Mouse (Mus musculus): ENCODE measurements at regions not wholly inside any gene's neighbourhood (a gene's known extent, or its start where the extent isn't known, plus 50 kb on each side); places are given as distances from the start of the nearest gene placed in this dataset.
"Not testable (repeated sequence)": the region's sequence is repeated elsewhere in the genome, so short reads cannot be mapped to it uniquely, and the experiment has no call there.

GRCm38 (mm10) chr1:184166951-184167350, 132.8 kb upstream of the 1700056E22Rik start:
- no peak for DNase-seq (ENCODE audit: extremely low read depth, low read depth, low spot score)

- not testable (repeated sequence) for DNase-seq (ENCODE audit: extremely low read depth, low read depth, low spot score)
Observed at GRCm38 (mm10) chr1:184162526-184162925, 128.4 kb upstream of the 1700056E22Rik start.

DNA sequence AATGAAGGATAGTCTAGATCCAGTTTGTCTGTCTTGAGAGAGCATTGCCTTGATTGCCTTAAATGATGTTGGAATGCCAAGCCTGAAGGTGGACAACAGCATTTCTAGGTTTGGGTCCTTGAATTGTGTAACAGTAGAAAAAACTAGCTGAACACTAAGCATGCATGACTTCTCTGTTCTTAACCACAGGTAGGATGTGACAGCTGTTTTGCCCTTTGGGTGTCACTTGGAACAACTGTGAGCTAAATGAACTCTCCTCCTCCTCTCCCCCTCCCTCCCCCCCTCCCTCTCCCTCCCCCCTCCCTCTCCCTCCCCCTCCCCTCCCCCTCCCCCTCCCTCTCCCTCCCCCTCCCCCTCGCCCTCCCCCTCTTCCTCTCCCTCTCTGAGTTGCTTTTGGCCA, 113.6 kb upstream of the 1700056E22Rik start:
- DNase-seq (ENCODE audit: extremely low read depth, low read depth, low spot score): no peak

- DNase-seq (ENCODE audit: extremely low read depth, low read depth, low spot score): no peak
Observed at GRCm38 (mm10) chr1:184142974-184143373, 108.9 kb upstream of the 1700056E22Rik start.

DNA sequence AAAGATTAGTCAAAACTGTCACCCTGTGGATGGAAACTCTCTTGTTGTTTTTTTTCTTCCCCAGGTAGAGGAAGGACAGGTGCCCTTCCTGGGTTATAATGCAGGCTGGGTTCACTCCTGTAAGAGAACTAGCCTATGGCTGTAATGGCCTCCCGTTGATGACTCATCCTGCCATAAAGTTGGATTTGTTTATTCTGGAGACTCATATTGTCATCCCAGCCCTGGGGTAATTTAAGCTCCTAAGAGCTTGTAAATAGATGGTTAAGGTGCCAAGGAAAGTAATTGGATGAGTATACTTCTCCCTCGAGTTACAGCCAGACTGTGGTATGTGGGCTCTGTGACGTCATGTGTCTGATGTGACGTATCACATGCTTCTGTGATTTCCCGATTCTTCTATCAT, 106.4 kb upstream of the 1700056E22Rik start:
- DNase-seq (ENCODE audit: extremely low read depth, low read depth, low spot score): peak; percentile 46

GRCm38 (mm10) chr1:184140082-184140481, 106.0 kb upstream of the 1700056E22Rik start:
- DNase-seq (ENCODE audit: extremely low read depth, low read depth, low spot score): no peak

DNA sequence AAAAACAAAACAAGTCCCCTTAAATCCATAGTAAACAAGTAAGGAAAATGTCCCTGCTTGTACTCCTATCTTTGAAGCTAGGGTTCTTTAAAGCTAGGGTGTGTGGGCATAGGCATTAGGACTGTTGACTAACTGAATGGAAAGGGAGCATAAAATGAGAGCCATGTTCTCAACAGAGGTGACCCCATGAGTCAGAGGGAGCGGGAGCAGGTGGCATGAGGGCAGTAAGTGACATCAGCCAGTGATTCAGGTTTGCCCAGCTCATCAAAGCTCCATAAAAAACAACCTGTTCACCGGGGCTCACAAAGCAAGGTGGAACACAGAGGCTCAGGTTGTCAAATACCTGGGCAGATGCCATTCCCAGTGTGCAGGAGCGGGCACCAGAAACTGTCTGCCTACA, 104.6 kb upstream of the 1700056E22Rik start:
- DNase-seq (ENCODE audit: extremely low read depth, low read depth, low spot score): no peak

DNA sequence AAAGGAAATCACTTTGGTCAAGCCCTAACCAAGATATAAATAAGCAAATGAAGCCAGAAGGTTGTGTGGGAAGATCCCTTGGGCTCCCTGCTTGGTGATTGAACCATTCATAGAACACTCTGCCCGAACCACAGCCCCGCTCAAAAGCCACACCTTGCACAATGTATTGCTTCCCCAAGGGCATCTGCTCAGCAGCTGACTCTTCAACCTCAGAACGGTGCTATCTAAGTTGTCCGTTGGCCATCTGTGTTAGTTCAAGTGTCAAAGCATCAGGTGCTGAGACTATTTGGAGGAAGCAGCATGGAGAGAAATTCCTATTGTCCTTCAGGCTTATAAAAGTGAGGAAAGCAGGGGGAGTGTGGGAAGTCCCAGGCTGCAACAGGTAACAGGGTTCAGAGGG, 96.8 kb upstream of the 1700056E22Rik start:
- DNase-seq (ENCODE audit: extremely low read depth, low read depth, low spot score): no peak

GRCm38 (mm10) chr1:184127321-184127720, 93.2 kb upstream of the 1700056E22Rik start:
- no peak for DNase-seq (ENCODE audit: extremely low read depth, low read depth, low spot score)

GRCm38 (mm10) chr1:184126909-184127308, 92.8 kb upstream of the 1700056E22Rik start:
- no peak for DNase-seq (ENCODE audit: extremely low read depth, low read depth, low spot score)

All from fat pad, adult 2 months (tissue).